15 mouse cellular contexts compared by ENCODE assay signal in genomic region chr8:46040260-46040659, GRCm38 (mm10). TPM values are rescaled to one million over a fixed set of nuclear protein-coding genes. Genes with fewer than 3 reads are reported as not detected.
A peak's percentile ranks its signal among the peaks of the same experiment; 100 is the strongest.
DNase-seq lines count a peak whose midpoint lies in the region; ATAC-seq lines count a peak whose summit lies in the region.
"Had no signal": no experiment of that assay in that cellular context is flagged by ENCODE, and none has a peak within 500 bp of the region (broad histone marks: within the 10 kb centered on the region; RNA-seq: fewer than 3 reads in every experiment).

No protein-coding gene starts in this region.

- WGBS in midbrain, embryonic 16.5 days = 59% methylated on average over 13 of the region's 13 CpGs
- 86% methylated on average over 13 of the region's 13 CpGs for WGBS in midbrain, embryonic 11.5 days
- WGBS in limb, embryonic 10.5 days = 64% methylated on average over 13 of the region's 13 CpGs
- 73% methylated on average over 13 of the region's 13 CpGs for WGBS in liver, embryonic 11.5 days

- no peak for DNase-seq in frontal cortex, postnatal 10 days (ENCODE audit: low spot score in 2 of 2)
- DNase-seq in midbrain, embryonic 11.5 days (ENCODE audit: low spot score, missing footprints) = no peak
- DNase-seq in limb, embryonic 10.5 days (ENCODE audit: low spot score) = no peak
- peak; percentile 31 for DNase-seq in telencephalon, adult 2 months (ENCODE audit: low read depth, low spot score)
- DNase-seq in liver, embryonic 11.5 days (ENCODE audit: low spot score) = no peak
- DNase-seq in adrenal gland, adult 18-20 months (ENCODE audit: low spot score in 2 of 2) = no peak
- DNase-seq: cerebellum, adult 9-10 months; kidney, adult 11 months; kidney, postnatal 36 days; lung, adult 2 months had no signal

- H3K4me3 ChIP-seq in midbrain, embryonic 16.5 days (ENCODE audit: low read depth, low read length) = no peak overlapping the region
- no peak overlapping the region for H3K4me3 ChIP-seq in midbrain, embryonic 11.5 days (ENCODE audit: low read depth, low read length)
- H3K4me3 ChIP-seq in limb, embryonic 10.5 days = no peak overlapping the region
- no peak overlapping the region for H3K4me3 ChIP-seq in liver, embryonic 11.5 days (ENCODE audit: low read depth, low read length)
- H3K4me3 ChIP-seq: erythroblast, embryonic 14.5 days; myocyte had no signal

- H3K4me1 ChIP-seq in midbrain, embryonic 16.5 days (ENCODE audit: control insufficient read depth, insufficient read depth, low read length) = no peaks in the 10 kb centered on the region
- no peaks in the 10 kb centered on the region for H3K4me1 ChIP-seq in midbrain, embryonic 11.5 days (ENCODE audit: control insufficient read depth, insufficient read depth, low read length)
- H3K4me1 ChIP-seq in limb, embryonic 10.5 days = no peaks in the 10 kb centered on the region
- H3K4me1 ChIP-seq in liver, embryonic 11.5 days (replicated peaks; ENCODE audit: control insufficient read depth, insufficient read depth, low read length) = no peaks in the 10 kb centered on the region; the same call in 1 of the 2 replicates

- no peak overlapping the region for H3K4me2 ChIP-seq in midbrain, embryonic 16.5 days (ENCODE audit: low read length)
- H3K4me2 ChIP-seq in midbrain, embryonic 11.5 days = no peak overlapping the region
- no peak overlapping the region for H3K4me2 ChIP-seq in liver, embryonic 11.5 days

- no peaks in the 10 kb centered on the region for H3K9me3 ChIP-seq in midbrain, embryonic 16.5 days (replicated peaks; ENCODE audit: control insufficient read depth, low read length, poor library complexity, severe bottlenecking)
- H3K9me3 ChIP-seq in midbrain, embryonic 11.5 days (ENCODE audit: control insufficient read depth, low read length) = no peaks in the 10 kb centered on the region
- H3K9me3 ChIP-seq in limb, embryonic 10.5 days (replicated peaks) = no peaks in the 10 kb centered on the region
- no peaks in the 10 kb centered on the region for H3K9me3 ChIP-seq in liver, embryonic 11.5 days (ENCODE audit: control insufficient read depth, low read length)

- peaks cover 10% of the 10 kb centered on the region for H3K36me3 ChIP-seq in midbrain, embryonic 16.5 days (ENCODE audit: control insufficient read depth, insufficient read depth, low read length)
- H3K36me3 ChIP-seq in midbrain, embryonic 11.5 days (ENCODE audit: control insufficient read depth, insufficient read depth, low read length) = no peaks in the 10 kb centered on the region
- H3K36me3 ChIP-seq in limb, embryonic 10.5 days = no peaks in the 10 kb centered on the region
- peaks cover 3% of the 10 kb centered on the region; the same call in 1 of the 2 replicates for H3K36me3 ChIP-seq in liver, embryonic 11.5 days (ENCODE audit: control insufficient read depth, insufficient read depth, low read length)

- no peaks in the 10 kb centered on the region for H3K27me3 ChIP-seq in midbrain, embryonic 16.5 days (ENCODE audit: control insufficient read depth, insufficient read depth, low read depth, low read length)
- no peaks in the 10 kb centered on the region for H3K27me3 ChIP-seq in midbrain, embryonic 11.5 days (ENCODE audit: control insufficient read depth, insufficient read depth, low read length)
- H3K27me3 ChIP-seq in limb, embryonic 10.5 days (ENCODE audit: low read depth, poor library complexity, severe bottlenecking) = no peaks in the 10 kb centered on the region
- no peaks in the 10 kb centered on the region for H3K27me3 ChIP-seq in liver, embryonic 11.5 days (replicated peaks; ENCODE audit: control insufficient read depth, insufficient read depth, low read length)
- H3K27me3 ChIP-seq: Patski had no signal

- peak overlapping the region; percentile 21; the same call in 1 of the 2 replicates for H3K9ac ChIP-seq in midbrain, embryonic 16.5 days (ENCODE audit: low read depth, low read length)
- no peak overlapping the region for H3K9ac ChIP-seq in midbrain, embryonic 11.5 days (ENCODE audit: low read length)
- no peak overlapping the region for H3K9ac ChIP-seq in liver, embryonic 11.5 days (ENCODE audit: low read depth, low read length)

- H3K27ac ChIP-seq in midbrain, embryonic 16.5 days (ENCODE audit: low read length) = peak overlapping the region; percentile 13; the same call in 1 of the 2 replicates
- H3K27ac ChIP-seq in midbrain, embryonic 11.5 days (ENCODE audit: low read depth, low read length) = no peak overlapping the region
- H3K27ac ChIP-seq in limb, embryonic 10.5 days = 0 out of 2 replicates have a peak overlapping the region, but pooled peaks have one; percentile 3
- H3K27ac ChIP-seq in liver, embryonic 11.5 days (ENCODE audit: low read depth, low read length) = no peak overlapping the region

- peak; percentile 79 for ATAC-seq in frontal cortex, adult (ENCODE audit: low TSS enrichment)
- ATAC-seq in midbrain, embryonic 16.5 days = no peak
- no peak for ATAC-seq in midbrain, embryonic 11.5 days (ENCODE audit: low FRiP score)
- no peak for ATAC-seq in liver, embryonic 11.5 days (replicated peaks; ENCODE audit: low FRiP score)
- ATAC-seq: Patski had no signal

RNA-seq across cellular contexts. Expression of gene Ankrd37, which starts 34.8 kb away (rescaled TPM):
- 46.8 and 48.2 TPM in 2 replicates for polyA plus RNA-seq in midbrain, embryonic 16.5 days (2015; fragmentation: Nextera tagmentation; extraction: Ambion mirVana)
- 14.0 and 18.5 TPM in 2 replicates for polyA plus RNA-seq in midbrain, embryonic 11.5 days (2014; fragmentation: Nextera tagmentation; extraction: Ambion mirVana)
- polyA plus RNA-seq in limb, embryonic 10.5 days (2016; fragmentation: Nextera tagmentation; extraction: Ambion mirVana) = 15.0 and 16.6 TPM in 2 replicates
- 17.6 and 19.9 TPM in 2 replicates for polyA plus RNA-seq in liver, embryonic 11.5 days (2014; fragmentation: Nextera tagmentation; extraction: Ambion mirVana)
- 1 to 10 TPM; 1.2 to 1.5 TPM for total RNA-seq in adrenal gland, adult 18-20 months (2021)

RNA-seq across cellular contexts. Expression of gene Lrp2bp, which starts 41.2 kb away (rescaled TPM):
- 0.49 and 1.1 TPM in 2 replicates for polyA plus RNA-seq in midbrain, embryonic 16.5 days (2015; fragmentation: Nextera tagmentation; extraction: Ambion mirVana)
- polyA plus RNA-seq in midbrain, embryonic 11.5 days (2014; fragmentation: Nextera tagmentation; extraction: Ambion mirVana) = 0.11 and 0.44 TPM in 2 replicates
- polyA plus RNA-seq in limb, embryonic 10.5 days (2016; fragmentation: Nextera tagmentation; extraction: Ambion mirVana) = 0.23 and 0.25 TPM in 2 replicates
- 0.29 and 0.40 TPM in 2 replicates for polyA plus RNA-seq in liver, embryonic 11.5 days (2014; fragmentation: Nextera tagmentation; extraction: Ambion mirVana)
- total RNA-seq in adrenal gland, adult 18-20 months (2021) = not detected
- polyA plus RNA-seq: erythroblast, embryonic 14.5 days had no signal

Comparison
In these comparisons a context has a peak if more than half of its experiments do, and no peak if none do; other contexts are left out.
1. H3K27ac ChIP-seq: peak in midbrain, embryonic 16.5 days (single experiment) and limb, embryonic 10.5 days (single experiment); none in midbrain, embryonic 11.5 days (single experiment) and liver, embryonic 11.5 days (single experiment).